Mouse (Mus musculus) heart, postnatal 14 days (tissue): ENCODE measurements around the gene Smpd3. TPM values are rescaled to one million over a fixed set of nuclear protein-coding genes. Genes with fewer than 3 reads are reported as not detected.
"Not testable (repeated sequence)": the region's sequence is repeated elsewhere in the genome, so short reads cannot be mapped to it uniquely, and the experiment has no call there.

Experiments used
- DNase-seq, 2 experiments: peaks; one replicate each; pipeline ENCODE4 v3.0.0; 2021 to 2022
- intact Hi-C: fragments of 180-260 bp; cut with DNase I; formaldehyde crosslinking; loops from one replicate; pipeline ENCODE4 v1.15.1; 2025
- total RNA-seq, 2 experiments: library from RNA; stranded (reverse); gene quantifications; 2 replicates each; pipeline ENCODE4 v1.2.3; 2021

Smpd3 gene
- total RNA-seq, 2 experiments from 2014 or later, result 5.3 to 5.6 TPM

DNA sequence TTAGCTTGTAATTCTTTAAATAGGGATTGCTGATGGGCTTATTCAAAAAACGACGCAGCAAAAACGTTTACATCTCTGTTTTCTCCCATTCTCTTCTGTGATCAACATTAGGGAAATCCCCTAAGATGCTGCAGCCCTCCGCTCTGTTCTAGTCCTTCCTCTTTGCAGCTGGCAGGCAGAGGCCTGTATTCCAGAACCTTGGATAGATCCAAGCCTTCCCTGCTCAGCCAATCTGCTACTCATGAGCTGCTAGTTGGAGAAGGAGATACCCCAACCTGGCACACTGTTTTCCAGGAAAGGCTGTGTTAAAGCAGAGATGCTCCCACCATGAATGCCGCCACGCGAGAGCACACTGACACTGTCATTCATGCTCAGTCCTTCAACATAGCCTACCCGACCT lies 4.4 kb downstream of the Smpd3 start:
- intact Hi-C loops, result no loop called here

DNA sequence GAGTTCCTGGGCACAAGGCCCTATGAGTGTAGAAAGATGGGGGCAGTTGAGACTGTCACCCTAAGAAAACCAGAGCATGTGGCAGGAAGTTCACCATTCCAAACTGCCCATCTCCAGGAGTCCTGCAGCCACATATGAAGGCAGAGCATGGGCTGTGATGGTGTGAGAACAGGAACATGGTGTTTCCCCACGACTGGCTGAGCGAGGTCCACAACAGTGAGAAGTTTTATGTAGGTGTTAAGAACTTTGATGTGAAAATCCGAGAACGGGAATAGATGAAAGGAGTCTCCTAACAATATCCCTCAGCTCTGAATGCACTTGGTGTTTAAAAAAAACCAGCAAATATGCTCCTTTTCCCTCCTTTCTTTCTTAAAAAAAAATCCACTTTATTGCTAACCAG lies 5.3 kb downstream of the Smpd3 start:
- intact Hi-C loops, result no loop called here
- no peak for DNase-seq

More for the DNA sequence above, 4.4 kb downstream of the Smpd3 start:
- no peak for DNase-seq

GRCm38 (mm10) chr8:106326624-106327023 lies 11.2 kb downstream of the Smpd3 start:
- no peak for DNase-seq
- intact Hi-C loops, result no loop called here

- intact Hi-C loops, result no loop called here
- DNase-seq, result no peak
Measured at GRCm38 (mm10) chr8:106321434-106321833, 16.4 kb downstream of the Smpd3 start.

DNA sequence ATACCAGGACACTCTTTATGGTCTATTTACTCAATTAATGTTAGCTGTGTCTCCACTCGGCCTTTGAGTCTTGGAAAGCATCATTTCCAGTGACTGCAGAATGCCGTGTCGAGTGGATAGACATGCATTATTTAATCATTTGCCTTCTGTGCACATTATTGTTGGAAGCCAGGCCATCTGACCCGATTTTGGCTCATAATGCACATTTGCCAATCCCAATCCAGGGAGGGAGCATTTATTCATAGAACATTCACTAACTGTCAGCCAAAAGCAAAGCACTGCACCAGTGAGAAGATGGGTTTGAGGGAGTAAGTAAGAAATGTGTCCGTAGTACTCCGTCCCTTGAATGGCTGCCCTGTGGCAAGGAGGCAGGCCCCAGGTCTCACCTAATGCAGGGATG lies 17.8 kb downstream of the Smpd3 start:
- intact Hi-C loops, result no loop called here
- no peak for DNase-seq

- DNase-seq, result no peak
- intact Hi-C loops, result no loop called here
Measured at GRCm38 (mm10) chr8:106317091-106317490, 20.7 kb downstream of the Smpd3 start.

GRCm38 (mm10) chr8:106316506-106316905 lies 21.3 kb downstream of the Smpd3 start:
- no peak for DNase-seq
- intact Hi-C loops, result no loop called here

- DNase-seq, result no peak
- intact Hi-C loops, result no loop called here
Measured at GRCm38 (mm10) chr8:106315402-106316187, 22.2 kb downstream of the Smpd3 start.

DNA sequence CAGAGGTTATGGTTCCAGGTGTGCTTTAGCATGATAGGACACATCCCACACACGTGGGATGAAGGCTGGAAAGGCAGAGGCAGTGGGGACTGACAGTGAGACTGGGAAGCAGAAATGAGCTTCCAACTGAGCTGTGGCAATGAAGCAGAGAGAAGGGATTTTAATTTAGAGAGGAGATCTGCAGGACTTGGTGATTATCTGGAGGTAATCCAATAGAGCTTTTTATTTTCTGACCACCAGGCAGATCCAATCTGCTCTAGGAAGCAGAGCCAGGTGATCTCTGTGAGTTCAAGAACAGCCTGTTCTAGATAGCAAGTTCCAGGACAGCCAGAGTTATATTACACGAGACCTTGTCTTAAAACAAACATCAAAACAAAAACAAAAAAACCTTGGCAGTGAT lies 24.0 kb downstream of the Smpd3 start:
- no peak for DNase-seq
- intact Hi-C loops, result no loop called here

- intact Hi-C loops, result no loop called here
- no peak for DNase-seq
Measured at GRCm38 (mm10) chr8:106313120-106313737, 24.6 kb downstream of the Smpd3 start.

DNA sequence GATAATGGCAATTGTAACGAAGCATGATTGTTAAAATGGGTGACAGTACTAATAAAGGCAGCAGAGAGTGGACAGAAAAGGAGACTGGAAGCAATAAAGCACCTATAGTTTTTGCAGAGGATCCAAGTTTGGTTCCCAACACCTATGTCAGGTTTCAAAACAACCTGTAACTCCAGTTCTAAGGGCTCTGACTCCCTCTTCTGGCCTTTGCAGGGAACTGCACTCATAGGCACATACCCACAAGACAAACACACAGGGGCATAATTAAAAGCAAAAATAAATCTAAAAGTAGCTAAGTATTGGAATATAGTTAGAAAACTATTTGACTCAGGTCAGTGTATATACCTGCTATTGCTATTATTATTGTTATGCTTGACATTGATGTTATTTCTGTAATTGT lies 25.8 kb downstream of the Smpd3 start:
- no peak for DNase-seq
- intact Hi-C loops, result no loop called here

GRCm38 (mm10) chr8:106310026-106310652 lies 27.6 kb downstream of the Smpd3 start:
- no peak for DNase-seq
- intact Hi-C loops, result no loop called here

DNA sequence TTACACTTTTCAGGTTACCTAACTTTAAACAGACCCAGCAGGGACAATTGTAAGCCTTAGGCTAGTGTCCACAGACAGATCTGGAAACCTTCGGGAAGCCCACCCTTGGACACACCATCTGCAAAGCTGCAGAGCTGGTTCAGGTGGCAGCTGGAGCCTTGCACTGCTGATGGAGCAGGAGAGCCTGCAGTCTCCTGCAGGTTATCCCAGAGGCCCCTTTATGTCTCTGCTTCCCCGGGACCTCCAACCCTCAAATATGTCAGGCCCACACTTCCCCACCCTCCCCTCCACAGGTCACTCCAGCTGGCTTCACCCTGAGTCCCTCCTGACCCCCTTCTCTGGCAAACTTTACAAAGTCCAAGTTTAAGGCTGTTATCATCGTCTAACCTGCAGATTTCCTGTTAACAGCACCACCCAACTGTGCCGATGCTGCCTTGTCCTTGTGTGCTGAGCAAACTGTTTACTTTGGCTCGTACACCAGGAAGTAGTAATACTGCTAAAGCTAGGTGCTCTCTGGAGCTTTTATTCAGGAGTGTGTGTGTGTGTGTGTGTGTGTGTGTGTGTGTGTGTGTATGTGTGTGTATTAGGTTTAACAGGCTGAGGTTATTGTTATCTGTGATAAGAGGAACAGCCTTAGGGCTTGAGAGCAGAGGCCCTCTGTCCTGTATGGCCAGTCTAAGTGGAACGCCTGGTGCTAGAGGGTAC lies 29.6 kb downstream of the Smpd3 start:
- DNase-seq, result peak; percentile 29 to 34
- intact Hi-C loops, result not testable (repeated sequence)

- peak; percentile 30 to 40 for DNase-seq
- intact Hi-C loops, result no loop called here
Measured at GRCm38 (mm10) chr8:106307586-106307985, 30.2 kb downstream of the Smpd3 start.

- DNase-seq, intact Hi-C loops: not testable (repeated sequence)
Measured at GRCm38 (mm10) chr8:106306711-106307248, 31.0 kb downstream of the Smpd3 start.

- intact Hi-C loops, result no loop called here
Measured at GRCm38 (mm10) chr8:106306076-106306475, 31.7 kb downstream of the Smpd3 start.

DNA sequence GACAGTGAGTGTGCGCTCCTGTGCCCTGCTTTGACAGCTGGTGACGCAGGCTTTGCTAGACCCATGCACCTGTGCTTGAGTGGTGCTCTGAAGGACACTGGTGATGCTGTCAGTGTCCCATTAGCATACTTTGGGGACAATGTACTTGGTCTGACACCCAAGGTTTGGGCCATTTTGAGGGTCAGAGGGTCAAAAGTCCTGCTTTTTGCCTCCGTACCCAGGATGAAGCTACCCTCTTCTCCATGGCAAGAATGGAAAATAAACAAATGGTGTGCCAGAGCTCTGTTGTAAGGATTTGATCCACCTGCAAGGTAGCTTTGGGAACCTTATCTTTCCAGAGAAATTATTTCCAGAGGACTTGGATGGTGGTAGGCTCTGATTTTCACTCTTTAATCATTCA lies 32.5 kb downstream of the Smpd3 start:
- intact Hi-C loops, result no loop called here
- no peak for DNase-seq

More at GRCm38 (mm10) chr8:106306076-106306475, 31.7 kb downstream of the Smpd3 start:
- DNase-seq, result no peak

- DNase-seq, result no peak
- intact Hi-C loops, result no loop called here
Measured at GRCm38 (mm10) chr8:106304321-106304720, 33.5 kb downstream of the Smpd3 start.

DNA sequence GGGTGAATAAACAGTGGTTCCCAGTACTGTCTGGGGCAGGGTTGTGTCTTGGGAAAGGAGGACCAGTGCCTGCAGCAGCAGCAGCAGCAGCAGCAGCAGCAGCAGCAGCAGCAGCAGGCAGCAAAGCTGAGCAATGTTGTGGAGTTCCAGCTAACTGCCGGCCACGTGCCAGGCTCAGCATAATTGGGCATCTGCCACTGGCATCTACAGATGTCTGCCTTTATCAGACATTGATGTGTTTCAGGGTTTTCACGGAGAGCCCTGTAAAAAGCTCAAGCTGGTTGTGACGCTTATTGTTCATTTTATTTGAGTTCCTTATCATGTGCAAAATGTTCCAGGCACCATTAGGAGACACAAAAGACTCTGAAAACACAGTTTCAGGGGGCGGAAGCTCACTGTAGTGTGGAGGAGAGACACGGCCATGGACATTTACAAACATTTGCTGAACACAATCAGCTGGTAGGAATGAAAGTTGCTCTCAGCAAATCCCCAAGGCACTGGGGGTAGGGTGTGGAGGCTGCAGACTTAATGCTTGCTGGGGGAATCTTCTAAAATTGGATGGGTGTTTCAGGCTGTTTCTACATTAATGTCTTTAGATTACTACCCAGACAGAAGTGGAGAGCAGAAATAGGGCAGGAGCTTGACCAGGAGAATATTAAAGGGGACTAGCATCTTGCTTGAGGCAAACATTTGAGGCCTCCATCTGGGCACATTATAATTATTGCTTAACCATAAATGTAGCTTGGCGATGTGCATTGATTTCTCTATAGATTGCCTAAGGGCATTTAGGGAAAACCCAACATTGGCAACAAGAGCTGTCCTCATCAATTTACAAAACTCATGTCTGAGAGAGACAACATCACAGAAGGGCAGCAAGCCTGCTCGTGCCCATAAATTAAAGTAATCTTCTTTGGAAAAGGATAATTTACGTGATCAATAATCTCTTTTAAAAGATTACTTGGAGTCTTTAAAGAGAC lies 36.8 kb downstream of the Smpd3 start:
- intact Hi-C loops, result no loop called here
- DNase-seq, result peak; percentile 19 to 46

- no peak for DNase-seq
- intact Hi-C loops, result no loop called here
Measured at GRCm38 (mm10) chr8:106299686-106300085, 38.1 kb downstream of the Smpd3 start.
